Mouse (Mus musculus) layer of hippocampus, postnatal 14 days (tissue): Measurements from ENCODE around the gene Tma16. TPM values are rescaled to one million over a fixed set of nuclear protein-coding genes. Genes with fewer than 3 reads are reported as not detected.

Experiments
- DNase-seq, 2 experiments: peaks; one replicate each; pipeline ENCODE4 v3.0.0; 2021 to 2022; ENCODE audit warnings: low spot score in 2 of 2, mixed read lengths in 1 of 2
- total RNA-seq, 2 experiments: library from RNA; stranded (reverse); gene quantifications; 2 replicates each; pipeline ENCODE4 v1.2.3; 2021

The Tma16 gene
- total RNA-seq, 2 experiments from 2014 or later = 8.0 to 10.6 TPM

DNA sequence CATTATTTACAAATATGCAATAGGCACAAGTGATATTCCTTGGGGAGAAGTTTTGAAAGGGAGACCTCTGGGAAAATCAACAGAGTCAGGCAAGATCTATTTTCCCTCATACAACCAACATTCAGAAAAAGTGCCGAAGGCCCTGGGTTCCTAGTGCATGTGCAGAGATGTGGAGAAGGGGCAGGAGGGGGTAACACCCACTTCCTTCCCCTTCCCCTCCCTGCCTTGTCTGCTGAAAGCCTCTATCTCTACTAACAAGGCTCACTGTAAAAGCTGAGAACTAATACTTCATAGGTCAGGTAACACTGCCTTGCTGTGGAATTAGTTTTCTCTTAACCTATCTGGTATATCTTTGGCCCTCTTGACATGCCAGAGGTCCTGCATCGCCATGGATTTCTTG, 55.7 kb downstream of the Tma16 start:
- no peak for DNase-seq

Other genes with a start within 250 kb of the Tma16 start
- gene Tktl2, start 25.2 kb upstream of the Tma16 start, total RNA-seq = under 1 TPM; 0.25 to 0.38 TPM
- 1 to 10 TPM; 6.3 to 6.8 TPM for gene Npy5r, start 201.6 kb upstream of the Tma16 start, total RNA-seq
- gene Npy1r, start 210.7 kb upstream of the Tma16 start, total RNA-seq = 10 to 100 TPM; 23.1 to 23.9 TPM